ENCODE assay signal across 7 mouse cellular contexts in the genomic region with DNA sequence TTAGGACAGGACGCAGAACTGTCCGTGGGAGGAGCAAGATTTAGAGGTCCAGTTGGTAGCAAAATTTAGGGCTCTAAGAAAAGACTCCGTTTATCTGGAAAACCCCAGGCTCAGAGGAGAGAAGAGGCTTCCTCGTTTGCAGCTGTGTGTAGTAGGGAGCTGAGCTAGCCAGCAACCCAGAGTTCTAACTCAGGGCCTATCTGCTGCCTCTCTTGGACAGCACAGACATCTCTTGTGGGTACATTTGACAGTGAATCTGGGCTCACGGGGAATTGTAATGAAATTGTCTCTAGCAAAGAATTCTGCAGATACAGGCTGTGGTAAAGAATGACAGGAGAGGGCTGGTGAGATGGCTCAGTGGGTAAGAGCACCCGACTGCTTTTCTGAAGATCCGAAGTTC. TPM values are rescaled to one million over a fixed set of nuclear protein-coding genes. Genes with fewer than 3 reads are reported as not detected.
DNase-seq lines count a peak whose midpoint lies in the region; ATAC-seq and TF ChIP-seq lines count a peak whose summit lies in the region.

No protein-coding gene starts in this region.

- H3K9ac ChIP-seq in liver, adult 2 months (ENCODE audit: low read depth, low read length): no peak overlapping the region
- H3K9ac ChIP-seq in neural tube, embryonic 15.5 days (replicated peaks): peak overlapping the region; percentile 61

- H3K36me3 ChIP-seq in liver, adult 2 months (ENCODE audit: control insufficient read depth, insufficient read depth, low read length): no peaks in the 10 kb centered on the region
- H3K36me3 ChIP-seq in forebrain, embryonic 10.5 days (replicated peaks): no peaks in the 10 kb centered on the region
- no peaks in the 10 kb centered on the region for H3K36me3 ChIP-seq in limb, embryonic 10.5 days
- H3K36me3 ChIP-seq in neural tube, embryonic 15.5 days: no peaks in the 10 kb centered on the region

- no peaks in the 10 kb centered on the region for H3K79me2 ChIP-seq in liver, adult 2 months (ENCODE audit: control insufficient read depth, insufficient read depth, low read length)

- no peaks in the 10 kb centered on the region for H3K9me3 ChIP-seq in forebrain, embryonic 10.5 days
- no peaks in the 10 kb centered on the region for H3K9me3 ChIP-seq in limb, embryonic 10.5 days (replicated peaks)
- H3K9me3 ChIP-seq in neural tube, embryonic 15.5 days (replicated peaks): no peaks in the 10 kb centered on the region

- no peak for TF ChIP-seq CTCF in liver, adult 2 months (IDR thresholded peaks at IDR 0.05; ENCODE audit: low read depth, low read length)

- no peaks in the 10 kb centered on the region for H3K27me3 ChIP-seq in liver, adult 2 months (ENCODE audit: control insufficient read depth, insufficient read depth, low read length)
- H3K27me3 ChIP-seq in forebrain, embryonic 10.5 days (ENCODE audit: poor library complexity, severe bottlenecking): peaks cover 34% of the 10 kb centered on the region
- H3K27me3 ChIP-seq in limb, embryonic 10.5 days (ENCODE audit: low read depth, poor library complexity, severe bottlenecking): peaks cover 27% of the 10 kb centered on the region
- peaks cover 16% of the 10 kb centered on the region for H3K27me3 ChIP-seq in neural tube, embryonic 15.5 days (replicated peaks)

- peaks cover 23% of the 10 kb centered on the region for H3K4me1 ChIP-seq in liver, adult 2 months (ENCODE audit: control insufficient read depth, insufficient read depth, low read length)
- H3K4me1 ChIP-seq in forebrain, embryonic 10.5 days: peaks cover 22% of the 10 kb centered on the region
- H3K4me1 ChIP-seq in limb, embryonic 10.5 days: peaks cover 32% of the 10 kb centered on the region
- H3K4me1 ChIP-seq in neural tube, embryonic 15.5 days: peaks cover 24% of the 10 kb centered on the region

- H3K4me3 ChIP-seq in liver, adult 2 months (ENCODE audit: insufficient read depth, low read depth, low read length): no peak overlapping the region
- H3K4me3 ChIP-seq in forebrain, embryonic 10.5 days: peak overlapping the region; percentile 78
- peak overlapping the region; percentile 81 for H3K4me3 ChIP-seq in limb, embryonic 10.5 days
- peak overlapping the region; percentile 66 for H3K4me3 ChIP-seq in neural tube, embryonic 15.5 days (replicated peaks)

- no peak for ATAC-seq in neural tube, embryonic 15.5 days (ENCODE audit: low FRiP score)

- peak overlapping the region; percentile 14; the same call in 1 of the 2 replicates for H3K27ac ChIP-seq in liver, adult 2 months (replicated peaks; ENCODE audit: insufficient read depth, low read depth, low read length)
- peak overlapping the region; percentile 86 for H3K27ac ChIP-seq in forebrain, embryonic 10.5 days
- peak overlapping the region; percentile 88; the same call in 1 of the 2 replicates for H3K27ac ChIP-seq in limb, embryonic 10.5 days
- peak overlapping the region; percentile 75; the same call in 1 of the 2 replicates for H3K27ac ChIP-seq in neural tube, embryonic 15.5 days (replicated peaks)

- TF ChIP-seq POLR2A in liver, adult 2 months (IDR thresholded peaks at IDR 0.05; ENCODE audit: extremely low read depth, insufficient read depth, low read length): no peak

- WGBS in liver, adult 2 months: 50% methylated on average over 7 of the region's 7 CpGs
- WGBS in forebrain, embryonic 10.5 days: 28% methylated on average over 7 of the region's 7 CpGs
- WGBS in limb, embryonic 10.5 days: 28% methylated on average over 7 of the region's 7 CpGs
- WGBS in neural tube, embryonic 15.5 days: 23% methylated on average over 7 of the region's 7 CpGs

- peak overlapping the region; percentile 83 for H3K4me2 ChIP-seq in neural tube, embryonic 15.5 days

- DNase-seq in liver, adult 2 months (ENCODE audit: extremely low read depth, low read depth, low spot score): no peak
- no peak for DNase-seq in liver
- DNase-seq in forebrain, embryonic 10.5 days (ENCODE audit: extremely low spot score, low spot score): no peak
- DNase-seq in limb, embryonic 10.5 days (ENCODE audit: low spot score): no peak
- no peak for DNase-seq in gastrocnemius, adult 8-10 months (ENCODE audit: low spot score in 2 of 2)
- DNase-seq in embryo, embryonic 10.5 days (ENCODE audit: low spot score): no peak

RNA-seq across cellular contexts. Expression of a gene that starts 0.6 kb away (rescaled TPM):
- 8.7 and 9.1 TPM in 2 replicates for total RNA-seq in liver, adult 2 months (2014; rRNA removed)
- polyA plus RNA-seq in liver, adult 2 months (2012; rRNA removed): 8.2 and 13.8 TPM in 2 replicates
- 18.4 and 25.9 TPM in 2 replicates for polyA plus RNA-seq in forebrain, embryonic 10.5 days (2016; fragmentation: Nextera tagmentation; extraction: Ambion mirVana)
- 19.6 and 23.0 TPM in 2 replicates for polyA plus RNA-seq in limb, embryonic 10.5 days (2016; fragmentation: Nextera tagmentation; extraction: Ambion mirVana)
- 28.3 and 33.1 TPM in 2 replicates for polyA plus RNA-seq in neural tube, embryonic 15.5 days (2015; fragmentation: Nextera tagmentation; extraction: Ambion mirVana)
- total RNA-seq in gastrocnemius, adult 8-10 months (2022): 1 to 10 TPM; 3.2 to 5.3 (median 4.3) TPM

RNA-seq across cellular contexts. Expression of a gene that starts 14.2 kb away (rescaled TPM):
- 779 and 846 TPM in 2 replicates for total RNA-seq in liver, adult 2 months (2014; rRNA removed)
- 1,131 and 1,407 TPM in 2 replicates for polyA plus RNA-seq in liver, adult 2 months (2012; rRNA removed)
- 9.1 and 9.6 TPM in 2 replicates for polyA plus RNA-seq in forebrain, embryonic 10.5 days (2016; fragmentation: Nextera tagmentation; extraction: Ambion mirVana)
- polyA plus RNA-seq in limb, embryonic 10.5 days (2016; fragmentation: Nextera tagmentation; extraction: Ambion mirVana): 10.1 and 11.7 TPM in 2 replicates
- polyA plus RNA-seq in neural tube, embryonic 15.5 days (2015; fragmentation: Nextera tagmentation; extraction: Ambion mirVana): 12.8 and 25.3 TPM in 2 replicates
- total RNA-seq in gastrocnemius, adult 8-10 months (2022): 10 to 100 TPM; 34.9 to 48.5 (median 43.7) TPM

RNA-seq across cellular contexts. Expression of a gene that starts 45.2 kb away (rescaled TPM):
- total RNA-seq in liver, adult 2 months (2014; rRNA removed): 43.8 and 51.0 TPM in 2 replicates
- 88.2 and 89.2 TPM in 2 replicates for polyA plus RNA-seq in liver, adult 2 months (2012; rRNA removed)
- 11.7 and 12.9 TPM in 2 replicates for polyA plus RNA-seq in forebrain, embryonic 10.5 days (2016; fragmentation: Nextera tagmentation; extraction: Ambion mirVana)
- 13.1 and 20.5 TPM in 2 replicates for polyA plus RNA-seq in limb, embryonic 10.5 days (2016; fragmentation: Nextera tagmentation; extraction: Ambion mirVana)
- polyA plus RNA-seq in neural tube, embryonic 15.5 days (2015; fragmentation: Nextera tagmentation; extraction: Ambion mirVana): 9.7 and 19.9 TPM in 2 replicates
- total RNA-seq in gastrocnemius, adult 8-10 months (2022): 10 to 100 TPM; 16.1 to 18.5 (median 17.1) TPM

Comparison
In these comparisons a context has a peak if more than half of its experiments do, and no peak if none do; other contexts are left out.
1. H3K27ac ChIP-seq: peak in every context shown above with its lines; median percentile 88 in limb, embryonic 10.5 days; 86 in forebrain, embryonic 10.5 days; 75 in neural tube, embryonic 15.5 days; 14 in liver, adult 2 months.
2. RNA of a gene that starts 14.2 kb away (polyA plus RNA-seq): 1,131 to 1,407 TPM in liver, adult 2 months; 12.8 to 25.3 TPM in neural tube, embryonic 15.5 days, 10.1 to 11.7 TPM in limb, embryonic 10.5 days and 9.1 to 9.6 TPM in forebrain, embryonic 10.5 days; every median in the first group is over 10 times any median in the second.